Mouse (Mus musculus) T-cell, adult 2 months (primary cell): Measurements from ENCODE around the gene Zfp422.
"Not testable (repeated sequence)": the region's sequence is repeated elsewhere in the genome, so short reads cannot be mapped to it uniquely, and the experiment has no call there.

Experiments used
- DNase-seq: peaks from one replicate; pipeline ENCODE4 v3.0.0; 2022; ENCODE audit warnings: low spot score

Zfp422 gene

GRCm38 (mm10) chr6:116649811-116650210 is 21.0 kb upstream of the Zfp422 start:
- no peak for DNase-seq

DNA sequence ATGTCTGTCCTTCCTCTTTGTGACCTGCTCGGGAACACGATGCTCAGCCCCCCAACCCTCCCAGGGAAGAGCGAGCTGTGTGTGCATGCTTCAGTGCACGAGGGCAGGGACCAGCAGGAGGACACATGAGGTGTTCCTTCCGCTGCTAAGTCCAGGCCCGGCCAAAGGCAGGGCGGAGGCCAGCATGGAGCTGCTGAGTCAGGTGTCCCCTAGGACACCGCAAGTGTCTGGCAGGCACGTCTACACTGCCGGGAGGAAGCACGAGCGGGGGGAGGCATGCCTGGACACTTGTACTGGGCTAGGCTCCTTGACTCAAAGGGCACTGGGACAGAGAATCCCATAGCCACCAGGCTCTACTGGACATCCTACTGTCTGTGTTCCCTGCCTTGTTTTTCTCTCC is 19.0 kb upstream of the Zfp422 start:
- no peak for DNase-seq

DNA sequence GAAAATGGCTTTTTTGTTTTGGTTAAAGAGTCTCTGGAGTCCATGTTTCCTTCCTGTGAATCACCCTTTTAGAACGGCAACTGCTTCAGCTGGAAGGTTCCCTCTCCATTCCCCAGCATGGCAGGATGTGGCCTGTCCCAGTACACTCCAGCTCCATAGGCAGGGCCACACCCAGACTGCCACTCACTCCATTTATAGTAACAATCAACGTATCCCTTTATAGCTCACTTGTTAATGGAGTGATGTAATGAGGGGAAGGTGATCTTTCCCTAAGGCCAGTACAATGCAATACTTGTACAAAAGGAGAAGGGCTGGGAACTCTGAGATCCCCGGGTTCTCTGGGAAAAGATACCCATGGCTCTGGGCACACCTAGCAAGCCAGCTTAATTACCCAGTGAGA is 15.5 kb upstream of the Zfp422 start:
- no peak for DNase-seq

- no peak for DNase-seq
These were observed 15.1 kb upstream of the Zfp422 start for GRCm38 (mm10) chr6:116643881-116644280.

DNA sequence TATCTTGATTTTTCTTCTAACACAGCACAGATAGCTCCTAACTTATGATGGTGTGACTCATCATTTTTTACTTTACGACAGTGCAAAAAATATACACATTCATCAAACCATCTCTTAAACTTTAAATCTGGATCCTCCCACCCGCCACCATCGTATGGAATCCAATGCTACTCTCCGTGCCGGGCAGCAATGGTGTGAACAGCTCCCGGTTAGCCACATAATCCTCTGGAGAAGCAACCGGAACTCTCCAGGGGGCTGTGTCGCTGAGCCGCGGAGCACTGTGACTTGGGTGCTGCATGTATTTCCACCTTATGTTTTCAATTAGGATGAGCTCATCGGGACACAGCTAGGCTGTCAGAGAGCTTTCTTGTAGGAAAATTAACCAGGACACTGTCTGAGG is 14.1 kb upstream of the Zfp422 start:
- DNase-seq = no peak

GRCm38 (mm10) chr6:116639663-116640062 is 10.9 kb upstream of the Zfp422 start:
- DNase-seq = no peak

DNA sequence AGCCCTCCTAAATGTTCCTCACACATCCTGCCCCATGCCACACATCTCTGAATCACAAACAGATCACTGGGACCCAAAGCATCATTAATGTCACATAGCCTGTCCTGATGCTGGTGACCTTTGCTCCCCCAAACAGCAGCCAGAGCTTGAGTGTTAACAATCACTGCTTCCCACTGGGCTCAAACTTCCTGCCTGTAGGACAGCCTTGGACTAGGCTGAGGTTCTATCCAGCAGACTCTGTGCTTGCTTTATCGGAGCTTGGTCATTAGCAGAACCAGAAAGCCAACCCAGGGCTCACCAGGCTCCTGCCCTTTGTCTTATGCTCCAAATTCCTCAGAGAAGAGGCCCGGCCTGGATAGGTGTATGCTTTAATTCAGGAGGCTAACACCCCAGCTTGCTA is 10.1 kb upstream of the Zfp422 start:
- DNase-seq = no peak

DNA sequence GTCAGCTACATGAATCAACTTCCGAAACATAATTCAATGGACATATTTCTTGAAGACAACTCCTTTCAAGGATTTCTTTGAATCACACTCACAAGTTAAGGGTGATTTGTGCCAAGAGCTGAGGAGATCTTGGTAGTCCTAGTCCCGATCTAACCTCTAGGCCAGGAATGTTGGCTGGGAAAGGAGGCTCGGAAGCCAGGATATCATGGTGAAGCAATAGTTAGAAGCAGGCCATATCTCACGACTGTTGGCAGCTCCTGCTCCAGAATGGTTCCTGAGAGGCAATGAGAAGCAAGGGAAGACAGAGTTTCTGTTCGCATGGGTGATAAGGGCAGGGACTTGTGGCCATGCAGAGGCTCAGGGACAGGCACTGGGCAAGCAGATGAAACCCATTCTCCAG is 8.7 kb upstream of the Zfp422 start:
- DNase-seq = no peak

DNA sequence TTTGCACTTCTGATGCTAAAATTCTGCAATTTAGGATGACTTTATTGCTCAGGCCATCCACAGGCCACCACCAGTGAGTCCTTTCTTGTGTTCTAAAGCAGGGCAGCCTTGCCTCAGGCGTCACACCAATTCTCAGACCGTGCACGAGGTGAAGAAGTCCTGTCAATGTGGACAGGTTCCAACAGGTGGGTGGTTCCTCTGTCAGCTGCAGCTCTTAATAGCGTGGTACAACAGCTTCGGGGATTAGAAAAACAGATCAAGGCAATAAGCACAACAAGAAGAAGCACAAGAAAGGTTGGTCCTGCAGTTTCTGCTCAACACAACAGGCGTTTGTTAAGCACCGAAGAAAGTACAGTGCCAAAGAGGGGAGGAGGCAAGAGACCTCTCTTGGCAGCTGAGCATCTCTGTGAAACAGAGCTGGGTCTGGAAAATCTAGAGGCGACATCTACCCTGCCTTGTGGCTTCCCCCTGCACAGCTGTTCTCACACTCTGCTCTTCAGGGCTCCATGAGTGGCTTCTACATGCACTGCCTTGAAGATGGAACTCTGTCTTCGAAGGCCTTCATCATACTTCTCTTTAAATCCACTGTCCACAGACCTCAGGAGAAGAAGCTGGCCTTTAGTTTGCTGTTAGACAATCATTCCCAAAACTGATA is 7.9 kb upstream of the Zfp422 start:
- DNase-seq = no peak

- DNase-seq = no peak
These were observed 6.7 kb upstream of the Zfp422 start for GRCm38 (mm10) chr6:116635251-116636180.

GRCm38 (mm10) chr6:116633741-116634695 is 5.2 kb upstream of the Zfp422 start:
- DNase-seq = no peak

DNA sequence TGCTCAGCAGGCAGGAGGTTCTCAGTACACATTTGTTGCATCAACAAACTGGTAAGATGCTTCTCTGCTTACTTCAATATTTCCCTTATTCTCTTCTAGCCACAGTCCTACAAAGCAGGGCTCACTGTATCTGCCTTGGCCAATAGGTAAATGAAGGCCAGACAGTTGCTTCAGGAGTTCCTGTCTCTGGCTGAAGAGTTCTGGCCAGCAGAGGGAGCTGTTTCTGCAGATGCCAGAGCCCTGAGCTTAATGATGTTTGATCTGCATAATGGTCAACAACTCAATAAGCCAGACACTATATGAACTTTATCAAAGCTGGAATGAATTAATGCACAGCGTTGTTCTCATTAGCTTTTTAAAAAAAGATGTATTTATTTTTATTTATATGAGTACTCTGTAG is 3.3 kb upstream of the Zfp422 start:
- DNase-seq = peak; percentile 49

DNA sequence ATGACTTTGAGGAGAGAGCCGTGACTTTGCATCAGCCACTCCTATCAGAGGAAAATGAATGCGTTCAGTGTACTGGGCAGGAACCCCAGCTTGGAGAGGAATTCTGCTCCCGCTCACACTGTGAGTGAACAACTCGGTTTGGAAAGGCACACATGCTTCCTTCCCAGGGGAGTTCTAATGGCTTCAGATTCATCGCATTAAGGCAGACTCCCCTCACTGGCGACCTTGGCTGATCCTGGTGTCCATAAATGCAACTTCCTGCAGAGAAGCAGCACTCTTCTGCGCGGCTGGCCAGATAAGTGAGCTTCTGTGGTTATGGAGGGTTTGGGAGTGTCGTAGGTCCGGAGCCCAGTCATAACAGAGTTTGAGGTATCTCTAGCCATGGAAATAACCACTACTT is 967 bp upstream of the Zfp422 start:
- DNase-seq = no peak

DNA sequence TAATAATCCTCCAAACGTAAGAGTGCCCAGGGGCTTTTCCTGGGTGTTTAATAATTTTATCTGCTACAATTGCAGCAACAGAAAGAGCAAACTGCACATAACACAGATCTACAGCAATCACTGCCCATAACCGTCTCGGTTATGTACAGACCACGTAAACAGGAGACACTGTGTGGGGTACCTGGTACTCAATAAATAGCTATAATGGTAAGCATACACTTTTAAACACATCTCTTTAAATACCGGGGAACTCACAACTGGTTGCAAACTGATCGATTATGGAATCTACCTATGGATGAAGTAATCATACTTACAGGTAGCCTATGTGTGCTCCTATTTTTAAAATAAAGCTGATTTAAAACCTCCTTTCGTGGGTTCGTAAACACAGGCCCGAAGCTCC is 704 bp downstream of the Zfp422 start:
- DNase-seq = no peak

DNA sequence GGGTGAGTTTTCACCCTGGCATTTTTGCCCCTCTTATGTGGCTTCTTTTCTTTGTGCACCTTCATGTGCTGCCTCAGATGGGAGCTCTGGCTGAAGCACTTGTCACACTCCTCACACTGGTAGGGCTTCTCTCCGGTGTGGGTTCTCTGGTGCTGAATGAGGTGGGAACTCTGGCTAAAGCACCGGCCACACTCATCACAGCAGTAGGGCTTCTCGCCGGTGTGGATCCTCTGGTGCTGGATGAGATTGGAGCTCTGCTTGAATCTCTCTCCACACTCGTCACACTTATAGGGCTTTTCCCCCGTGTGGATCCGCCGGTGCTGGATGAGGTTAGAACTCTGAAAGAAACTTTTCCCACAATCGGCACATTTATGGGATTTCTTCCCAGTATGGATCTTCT is 2.4 kb downstream of the Zfp422 start:
- DNase-seq = not testable (repeated sequence)

GRCm38 (mm10) chr6:116621318-116622023 is 7.3 kb downstream of the Zfp422 start:
- no peak for DNase-seq

DNA sequence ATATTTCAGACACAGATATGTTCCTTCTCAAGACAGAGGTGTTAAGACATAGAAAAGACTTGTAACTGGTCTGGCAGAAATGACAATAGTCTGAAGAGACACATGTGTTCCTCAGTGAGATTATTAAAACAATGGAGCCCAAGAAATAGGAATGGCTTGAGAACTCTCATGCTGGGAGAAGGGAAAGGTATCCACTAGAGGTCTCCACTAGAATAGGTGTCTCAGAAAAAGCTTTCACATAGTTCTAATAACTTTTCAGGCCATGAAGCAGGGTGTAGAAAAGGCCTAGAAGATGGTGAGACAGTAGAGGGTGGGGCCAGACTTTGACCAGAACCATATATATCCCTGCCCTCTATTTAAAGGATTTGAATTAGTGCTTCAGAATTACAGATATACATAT is 10.7 kb downstream of the Zfp422 start:
- no peak for DNase-seq

GRCm38 (mm10) chr6:116615719-116616118 is 13.1 kb downstream of the Zfp422 start:
- DNase-seq = no peak

DNA sequence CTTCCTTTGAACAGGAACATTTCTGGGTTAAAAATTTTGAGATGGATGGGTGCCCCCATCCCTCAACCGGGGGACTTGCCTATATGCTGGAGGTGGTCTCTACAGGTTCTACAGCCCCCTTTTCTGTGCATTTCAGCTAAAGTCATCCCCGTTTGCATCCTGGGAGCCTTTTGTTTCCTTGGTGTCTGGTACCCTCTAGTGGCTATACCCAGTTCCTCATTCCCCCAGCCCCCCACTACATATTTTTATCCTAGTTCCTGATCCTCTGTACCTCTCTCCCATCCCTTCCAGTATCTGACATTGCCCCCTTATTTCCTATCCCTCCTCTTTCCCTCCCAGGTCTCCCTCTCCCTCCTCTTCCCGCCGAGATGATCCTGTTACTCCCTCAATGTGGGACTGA is 21.6 kb downstream of the Zfp422 start:
- no peak for DNase-seq

- DNase-seq = not testable (repeated sequence)
These were observed 27.8 kb downstream of the Zfp422 start for GRCm38 (mm10) chr6:116600969-116601368.

DNA sequence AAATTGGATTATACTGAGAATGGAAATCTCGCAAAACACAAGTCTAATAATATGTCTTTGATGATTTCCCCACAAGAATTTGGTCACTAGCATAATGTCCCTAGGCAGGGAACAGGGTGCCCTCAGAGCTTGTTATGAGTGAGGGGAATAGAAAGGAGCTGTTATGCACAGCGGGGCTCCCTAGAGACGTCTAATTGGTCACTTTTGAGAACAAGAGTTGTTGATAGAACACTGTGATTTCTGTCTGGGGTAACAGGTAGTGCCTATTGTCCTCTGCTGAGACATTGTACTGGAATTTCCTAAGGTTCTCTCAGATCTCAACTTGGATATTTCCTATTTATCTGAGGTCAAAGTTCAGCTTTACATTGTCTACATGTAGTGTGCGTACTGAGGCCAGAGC is 44.7 kb downstream of the Zfp422 start, which contains the start of gene Olfr215:
Gene Olfr215 (minus strand): TSS at position 101 of the 400 bp plus-strand sequence.
- DNase-seq = no peak
